Mouse (Mus musculus) liver, postnatal 0 days (tissue): ENCODE measurements around the gene Tagln. TPM values are rescaled to one million over a fixed set of nuclear protein-coding genes. Genes with fewer than 3 reads are reported as not detected.
A peak's percentile ranks its signal among the peaks of the same experiment; 100 is the strongest.

Experiments used
- ATAC-seq: fragments of 200-750 bp; cut with Nextera tagmentation; 2 replicates; pipeline ENCODE4 v1.8.0; 2017; ENCODE audit warnings: mild to moderate bottlenecking, moderate library complexity
- DNase-seq: peaks from one replicate; pipeline ENCODE4 v3.0.0-alpha.2; 2016
- H3K27ac ChIP-seq: fragments of 300-500 bp; sonication (generic); 2 replicates; pipeline ENCODE4 v1.5.1; 2014; ENCODE audit warnings: antibody characterized with exemption, moderate library complexity, mild to moderate bottlenecking, low read depth
- H3K27me3 ChIP-seq: fragments of 300-500 bp; sonication (generic); 2 replicates; pipeline ENCODE4 v1.6.1; 2014; ENCODE audit warnings: low read length, control low read depth, mixed read lengths; ENCODE audit not compliant: insufficient read depth
- H3K36me3 ChIP-seq: fragments of 300-500 bp; sonication (generic); replicated peaks from 2 replicates; pipeline ENCODE4 v1.6.1; 2014; ENCODE audit warnings: mild to moderate bottlenecking, control low read depth, low read length, moderate library complexity, mixed read lengths; ENCODE audit not compliant: insufficient read depth
- H3K4me1 ChIP-seq: fragments of 300-500 bp; sonication (generic); 2 replicates; pipeline ENCODE4 v1.6.1; 2014; ENCODE audit warnings: antibody characterized with exemption, mild to moderate bottlenecking, control low read depth; ENCODE audit not compliant: insufficient read depth
- H3K4me2 ChIP-seq: fragments of 300-500 bp; sonication (generic); 2 replicates; pipeline ENCODE4 v1.6.1; 2014; ENCODE audit warnings: low read depth, mild to moderate bottlenecking, low read length, moderate library complexity, mixed read lengths
- H3K4me3 ChIP-seq: fragments of 300-500 bp; sonication (generic); 2 replicates; pipeline ENCODE4 v1.5.1; 2014; ENCODE audit warnings: low read depth, low read length
- H3K9ac ChIP-seq: fragments of 300-500 bp; sonication (generic); replicated peaks from 2 replicates; pipeline ENCODE4 v1.6.1; 2014; ENCODE audit warnings: mild to moderate bottlenecking, moderate library complexity
- H3K9me3 ChIP-seq: fragments of 300-500 bp; sonication (generic); 2 replicates; pipeline ENCODE4 v1.6.1; 2016; ENCODE audit warnings: mild to moderate bottlenecking, control low read depth, low read length, mixed read lengths
- CTCF ChIP-seq: sonication (generic); IDR thresholded peaks from 2 replicates; pipeline ENCODE4 v1.5.1; 2016; ENCODE audit warnings: antibody characterized with exemption, low read depth
- EP300 ChIP-seq: IDR thresholded peaks from 2 replicates; pipeline ENCODE4 v1.6.1; 2016; ENCODE audit warnings: antibody characterized with exemption, low read depth, mild to moderate bottlenecking
- WGBS: fragments of 180-500 bp; shearing (Covaris S2); extraction: QIAGEN DNeasy Blood & Tissue Kit; methylation state at CpG from one replicate; pipeline ENCODE4 v1.1.7; 2014; ENCODE audit not compliant: insufficient replicate concordance; 5-methylcytosine and 5-hydroxymethylcytosine counted together
- polyA plus RNA-seq: library from polyadenylated mRNA; unstranded; fragments of >200 nt; fragmentation: Nextera tagmentation; extraction: Ambion mirVana; gene quantifications from 2 replicates; pipeline ENCODE4 v1.2.1, GENCODE M21; 2015

The Tagln gene
- polyA plus RNA-seq, 1 experiment from 2014 or later = 5.2 TPM

DNA sequence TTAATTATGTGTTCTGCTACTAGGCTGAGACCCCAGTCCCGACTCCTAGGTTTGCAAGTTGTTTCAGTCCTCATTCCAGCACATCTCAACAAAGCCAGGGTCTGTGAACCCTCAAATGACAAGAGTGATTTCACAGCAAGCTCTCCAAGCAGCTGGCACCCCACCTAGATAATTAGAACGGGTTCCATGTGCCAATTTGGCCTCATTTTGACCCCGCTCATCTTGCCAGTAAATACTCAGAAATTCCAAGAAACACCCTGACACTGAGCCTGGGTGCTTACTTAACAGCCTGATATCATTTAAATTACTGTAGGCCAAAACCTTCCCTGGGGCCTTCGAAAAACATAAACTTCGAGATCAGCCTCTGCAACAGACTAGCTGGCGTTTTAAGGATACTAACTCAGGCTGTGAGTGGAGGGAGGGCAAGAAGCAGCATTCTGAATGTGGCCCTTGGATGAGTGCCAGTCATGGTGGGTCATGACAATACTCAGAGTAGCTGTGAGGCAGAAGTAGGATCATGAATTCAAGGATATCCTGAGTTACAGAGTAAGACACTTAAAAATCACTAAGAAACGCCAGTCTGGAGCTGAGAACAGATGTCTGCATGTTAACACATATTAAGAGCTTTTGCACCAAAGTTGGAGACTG lies 22.3 kb upstream of the Tagln start:
- H3K9me3 ChIP-seq = no peaks in the 10 kb centered on the region
- ATAC-seq (no peak), DNase-seq (no peak)
- no peaks in the 10 kb centered on the region for H3K27me3 ChIP-seq
- 75% methylated on average over 7 of the region's 7 CpGs for WGBS
- H3K4me3 ChIP-seq = no peak overlapping the region
- no peak overlapping the region for H3K4me2 ChIP-seq
- no peak overlapping the region for H3K27ac ChIP-seq
- peaks cover 19% of the 10 kb centered on the region for H3K4me1 ChIP-seq
- TF ChIP-seq CTCF = no peak
- no peak for TF ChIP-seq EP300
- H3K9ac ChIP-seq = no peak overlapping the region
- peaks cover 13% of the 10 kb centered on the region for H3K36me3 ChIP-seq

DNA sequence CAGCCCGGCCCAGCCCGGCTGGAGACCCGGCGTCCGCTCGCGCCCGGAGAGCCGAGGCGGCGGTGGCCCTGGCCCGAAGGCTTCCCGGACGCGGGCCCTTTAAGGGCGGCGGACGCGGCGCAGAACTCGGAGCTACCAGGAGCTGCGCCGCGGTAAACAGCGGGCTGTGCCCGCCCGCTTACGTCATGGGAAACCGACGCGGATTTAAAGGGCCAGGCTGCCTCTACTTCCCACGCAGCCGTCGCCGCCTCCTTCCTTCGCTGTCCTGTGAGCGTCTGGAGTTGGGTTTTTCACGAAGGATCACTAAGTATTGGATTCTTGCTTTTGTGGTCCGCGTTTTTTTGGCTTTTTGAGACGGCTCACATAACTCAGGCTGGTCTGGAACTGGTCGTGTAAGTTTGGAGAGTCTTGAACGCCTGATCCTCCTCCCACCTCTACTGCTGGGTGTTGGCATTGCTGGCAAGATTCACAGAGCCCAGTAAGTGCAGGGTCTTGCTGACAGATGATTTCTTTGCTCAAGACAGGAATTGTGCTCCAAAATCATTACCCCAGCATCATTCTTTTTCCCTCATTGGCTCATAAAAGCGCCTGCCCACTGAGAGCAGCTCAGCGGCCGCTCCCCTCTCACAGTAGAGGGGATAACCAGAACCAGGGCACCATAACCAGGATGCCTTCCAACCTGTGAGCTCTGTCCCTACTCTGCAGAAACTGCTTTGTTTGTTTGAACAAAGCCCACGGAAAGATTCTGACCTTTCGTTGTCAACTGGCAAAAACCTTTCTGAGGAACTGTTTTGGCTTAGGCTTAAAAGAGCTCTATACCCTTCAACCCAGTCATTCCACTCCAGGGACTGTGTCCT lies 19.5 kb upstream of the Tagln start, which contains the start of gene Sidt2:
TSS of gene Sidt2 (minus strand) at position 152 of the 857 bp plus-strand sequence.
- TF ChIP-seq EP300 (no peak), CTCF (0 out of 2 replicates have a peak, but pooled peaks have one; percentile 4)
- no peaks in the 10 kb centered on the region for H3K9me3 ChIP-seq
- 4% methylated on average over 36 of the region's 48 CpGs for WGBS

DNA sequence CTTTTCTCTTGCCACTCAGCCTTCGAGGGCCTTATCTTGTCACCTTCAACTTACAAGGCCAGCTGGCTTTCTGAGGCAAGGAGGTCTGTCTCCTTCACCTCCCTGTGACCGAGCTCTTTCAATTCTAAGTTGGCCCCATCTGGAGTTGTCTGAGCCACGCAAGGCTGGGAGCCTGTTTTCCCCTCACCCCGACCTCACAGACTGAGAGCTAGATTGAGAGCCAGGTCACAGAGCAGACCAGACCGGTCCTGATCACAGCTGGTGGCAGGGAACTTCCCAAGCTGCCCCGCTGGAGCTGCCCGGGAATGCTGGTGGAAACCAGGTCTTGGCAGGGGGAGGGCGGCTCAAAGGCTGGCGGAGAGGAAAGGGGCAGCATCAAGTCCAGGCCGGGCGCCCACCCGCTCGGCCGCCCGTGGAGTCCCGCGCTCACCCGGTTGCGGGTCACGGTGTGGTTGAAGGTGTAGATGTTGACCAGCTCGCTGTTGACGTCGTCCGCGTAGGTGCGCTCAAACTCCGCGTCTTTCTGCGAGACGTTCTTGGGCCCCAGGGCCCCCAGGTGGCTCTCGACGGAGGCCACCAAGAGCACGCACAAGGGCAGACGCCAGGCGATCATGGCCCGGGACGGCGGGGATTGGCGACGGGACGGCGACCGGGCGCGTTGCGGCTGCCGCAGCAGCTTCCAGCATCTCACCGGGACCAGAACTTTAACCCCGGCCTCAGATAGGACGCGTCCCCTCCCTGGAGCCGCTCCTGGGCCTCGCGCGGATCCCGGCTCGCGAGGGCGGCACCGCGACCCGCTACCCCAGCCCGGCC lies 18.6 kb upstream of the Tagln start:
- Histone ChIP-seq H3K9me3 (no peaks in the 10 kb centered on the region), H3K27ac (peak overlapping the region; percentile 95), H3K27me3 (no peaks in the 10 kb centered on the region), H3K36me3 (peaks cover 26% of the 10 kb centered on the region), H3K4me2 (peak overlapping the region; percentile 84), H3K4me3 (peak overlapping the region; percentile 79), H3K9ac (peak overlapping the region; percentile 89), H3K4me1 (peaks cover 19% of the 10 kb centered on the region)
- peak; percentile 64 for ATAC-seq
- DNase-seq = peak; percentile 68
- TF ChIP-seq EP300 = no peak
- no peak for TF ChIP-seq CTCF
- WGBS = 4% methylated on average over 47 of the region's 63 CpGs

More for the DNA sequence above, 19.5 kb upstream of the Tagln start, which contains the start of gene Sidt2:
- Histone ChIP-seq H3K4me3 (peak within 1 kb of the TSS; percentile 79), H3K36me3 (peaks cover 18% of the 10 kb centered on the region), H3K4me1 (peaks cover 23% of the 10 kb centered on the region), H3K4me2 (peak within 1 kb of the TSS; percentile 84), H3K27me3 (no peaks in the 10 kb centered on the region), H3K9ac (peak within 1 kb of the TSS; percentile 89), H3K27ac (peak within 1 kb of the TSS; percentile 95)
- ATAC-seq (peak; percentile 93), DNase-seq (peak; percentile 90)

DNA sequence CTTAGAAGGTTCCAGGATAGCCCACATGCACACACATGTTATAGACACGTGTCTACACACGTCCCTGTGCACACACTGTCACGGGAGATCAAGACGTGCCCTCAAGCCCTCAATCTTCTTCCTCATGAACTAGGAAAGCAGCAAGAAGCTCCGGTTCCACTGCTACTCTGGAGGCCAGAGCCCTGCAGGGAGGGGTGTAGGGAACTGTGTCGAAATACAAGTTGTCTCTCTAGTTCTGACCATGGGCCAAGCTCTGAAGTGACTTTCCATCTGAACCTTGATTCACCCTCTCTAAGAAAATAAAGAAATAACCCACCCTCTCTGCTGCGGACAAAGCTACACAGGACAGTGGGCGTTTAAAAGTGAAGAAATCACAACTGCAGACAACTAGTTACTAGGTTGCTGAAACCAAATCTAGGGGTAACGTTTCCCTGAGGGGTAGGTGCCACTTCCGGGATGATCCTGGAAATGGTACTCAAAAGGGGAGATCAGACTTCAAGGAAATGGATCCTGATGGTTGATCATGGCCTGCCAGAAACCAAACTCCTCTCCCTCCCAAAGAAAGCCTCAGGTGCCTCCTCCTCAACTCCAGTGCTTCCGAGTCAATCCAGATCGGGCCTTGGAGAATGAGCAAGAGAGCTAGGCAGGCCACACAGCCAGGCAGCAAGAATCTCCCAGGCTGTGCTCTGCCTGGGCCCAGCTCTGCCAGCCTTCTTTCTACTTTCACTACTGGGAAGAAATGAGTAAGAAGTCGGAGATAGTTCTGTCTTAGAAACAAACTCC lies 17.8 kb upstream of the Tagln start:
- H3K9ac ChIP-seq = peak overlapping the region; percentile 89
- peak overlapping the region; percentile 95 for H3K27ac ChIP-seq
- no peaks in the 10 kb centered on the region for H3K27me3 ChIP-seq
- H3K4me2 ChIP-seq = peak overlapping the region; percentile 84
- ATAC-seq (no peak), DNase-seq (no peak)
- 48% methylated on average over 13 of the region's 13 CpGs for WGBS
- peaks cover 32% of the 10 kb centered on the region for H3K36me3 ChIP-seq
- no peaks in the 10 kb centered on the region for H3K9me3 ChIP-seq
- TF ChIP-seq CTCF = no peak
- TF ChIP-seq EP300 = no peak
- H3K4me1 ChIP-seq = peaks cover 19% of the 10 kb centered on the region
- H3K4me3 ChIP-seq = peak overlapping the region; percentile 79

DNA sequence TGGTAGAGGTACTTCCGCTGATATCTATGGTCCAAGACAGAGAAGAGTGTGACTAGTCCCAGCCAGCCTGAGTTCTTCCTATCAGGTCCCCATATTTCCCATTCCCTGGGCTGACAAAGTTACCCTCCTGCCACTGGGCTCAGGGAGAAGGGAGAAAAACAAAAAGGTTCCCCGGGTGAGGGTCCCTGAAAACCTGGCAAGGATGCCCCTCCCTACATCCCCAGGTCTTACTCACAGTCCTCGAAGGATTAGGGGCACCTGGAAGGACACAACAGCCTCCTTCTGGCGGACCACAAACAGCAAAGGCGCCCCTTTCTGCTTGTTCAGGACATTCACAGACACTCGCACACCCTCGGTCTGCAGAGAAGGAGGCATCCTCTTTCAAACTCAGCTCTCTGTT lies 17.0 kb upstream of the Tagln start:
- DNase-seq (no peak), ATAC-seq (no peak)
- H3K4me1 ChIP-seq = peaks cover 19% of the 10 kb centered on the region
- TF ChIP-seq EP300 (no peak), CTCF (no peak)
- no peak overlapping the region for H3K27ac ChIP-seq
- H3K4me3 ChIP-seq = peak overlapping the region; percentile 79; the same call in 1 of the 2 replicates
- H3K4me2 ChIP-seq = peak overlapping the region; percentile 84
- H3K27me3 ChIP-seq = no peaks in the 10 kb centered on the region
- H3K9me3 ChIP-seq = no peaks in the 10 kb centered on the region
- H3K9ac ChIP-seq = no peak overlapping the region
- H3K36me3 ChIP-seq = peaks cover 39% of the 10 kb centered on the region
- 79% methylated on average over 7 of the region's 7 CpGs for WGBS
